In genomic region chr9:110541988-110542387, GRCm38 (mm10) we compare ENCODE assay signal across 22 mouse cellular contexts.
"Had no signal": no experiment of that assay in that cellular context is flagged by ENCODE, and none has a peak within 500 bp of the region (broad histone marks: within the 10 kb centered on the region; RNA-seq: fewer than 3 reads in every experiment).

No protein-coding gene starts in this region.

- DNase-seq: kidney, adult 18-20 months; kidney, adult 9 months; kidney, postnatal 14 days; kidney, postnatal 4 days; lung, embryonic 14.5 days; right cerebral cortex, adult 18-20 months; right cerebral cortex, postnatal 14 days; right cerebral cortex, postnatal 4 days; thymus, adult 2 months; thymus, postnatal 14 days; thymus, postnatal 4 days had no signal

- H3K9ac ChIP-seq: limb, embryonic 13.5 days; liver, embryonic 15.5 days; lung, embryonic 14.5 days; midbrain, embryonic 12.5 days; midbrain, embryonic 15.5 days; neural tube, embryonic 12.5 days; neural tube, embryonic 15.5 days had no signal

- H3K4me2 ChIP-seq: limb, embryonic 13.5 days; liver, embryonic 15.5 days; lung, embryonic 14.5 days; midbrain, embryonic 12.5 days; midbrain, embryonic 15.5 days; neural tube, embryonic 12.5 days; neural tube, embryonic 15.5 days had no signal

- H3K4me3 ChIP-seq: limb, embryonic 10.5 days; limb, embryonic 13.5 days; liver, embryonic 15.5 days; megakaryocyte, embryonic 14.5 days; midbrain, embryonic 12.5 days; midbrain, embryonic 15.5 days; neural tube, embryonic 12.5 days; neural tube, embryonic 15.5 days had no signal

- H3K27me3 ChIP-seq: limb, embryonic 13.5 days; liver, embryonic 15.5 days; megakaryocyte, embryonic 14.5 days; midbrain, embryonic 12.5 days; midbrain, embryonic 15.5 days; neural tube, embryonic 12.5 days; neural tube, embryonic 15.5 days had no signal

- H3K27ac ChIP-seq: limb, embryonic 10.5 days; limb, embryonic 13.5 days; liver, embryonic 15.5 days; macrophage; midbrain, embryonic 12.5 days; midbrain, embryonic 15.5 days; neural tube, embryonic 12.5 days; neural tube, embryonic 15.5 days; stomach, postnatal 0 days had no signal

- ATAC-seq: lung, postnatal 0 days; midbrain, embryonic 15.5 days had no signal

- H3K36me3 ChIP-seq: midbrain, embryonic 15.5 days; neural tube, embryonic 12.5 days; neural tube, embryonic 15.5 days had no signal

- H3K4me1 ChIP-seq: limb, embryonic 10.5 days; limb, embryonic 13.5 days; midbrain, embryonic 12.5 days; neural tube, embryonic 12.5 days had no signal

- H3K9me3 ChIP-seq: limb, embryonic 10.5 days; limb, embryonic 13.5 days; liver, embryonic 15.5 days; megakaryocyte, embryonic 14.5 days; midbrain, embryonic 12.5 days; midbrain, embryonic 15.5 days; neural tube, embryonic 12.5 days; neural tube, embryonic 15.5 days had no signal
